Mouse (Mus musculus): ENCODE results near the gene Prl2c5. TPM values are rescaled to one million over a fixed set of nuclear protein-coding genes. Genes with fewer than 3 reads are reported as not detected.

Gene Prl2c5
- under 1 TPM; 0.19 to 0.82 TPM for polyA plus RNA-seq (2017; shearing (Covaris generic))

DNA sequence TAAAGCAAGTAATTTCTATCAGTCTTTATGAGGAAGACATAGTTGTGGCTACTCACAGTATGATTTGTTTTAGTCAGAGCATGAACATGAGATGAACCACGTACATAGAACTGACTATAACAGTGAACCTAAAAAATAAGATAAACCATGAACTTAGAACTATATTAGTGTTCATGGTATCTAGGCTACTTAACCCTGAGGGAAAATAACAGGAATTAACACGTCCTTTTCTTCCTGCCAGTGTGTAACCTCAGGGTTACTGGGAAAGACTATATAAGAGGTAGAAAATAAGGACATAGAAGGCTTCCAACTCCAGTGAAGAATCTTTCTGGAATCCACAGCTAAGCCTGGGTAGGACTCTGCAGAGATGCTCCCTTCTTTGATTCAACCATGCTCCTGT is at the start of gene Prl2c5:
Gene Prl2c5, plus strand, starts transcription at position 301 of the 400 bp plus-strand sequence.

Other genes with a start within 250 kb of the Prl2c5 start
- 1 to 10 TPM in 1 of 2 experiments, not detected in 1; 1.2 TPM for gene Prl2c2, start 177.3 kb upstream of the Prl2c5 start, polyA plus RNA-seq (2017; shearing (Covaris generic))
- 1 to 10 TPM; 4.2 to 6.2 TPM for gene Gpr137b, start 211.3 kb downstream of the Prl2c5 start, polyA plus RNA-seq (2017; shearing (Covaris generic))